Mouse (Mus musculus) CH12.LX (cell line): ENCODE measurements around the gene Rpl9. TPM values are rescaled to one million over a fixed set of nuclear protein-coding genes. Genes with fewer than 3 reads are reported as not detected.

Experiments used
- DNase-seq: peaks from one replicate; pipeline ENCODE4 v3.0.0-alpha.2; 2013; ENCODE audit errors: extremely low read depth
- H3K27ac ChIP-seq: 2 replicates; pipeline ENCODE4 v1.5.1; 2012; ENCODE audit warnings: low read depth, mild to moderate bottlenecking, control low read depth, moderate library complexity; ENCODE audit not compliant: insufficient read depth
- H3K27me3 ChIP-seq: replicated peaks from 2 replicates; pipeline ENCODE3; 2012; ENCODE audit warnings: inconsistent platforms
- H3K36me3 ChIP-seq, 2 experiments: replicated peaks in 1 of 2; 2 replicates each; pipeline versions ENCODE3 to v1.6.1; 2012; ENCODE audit warnings: inconsistent platforms in 1 of 2, low read length in 1 of 2, mild to moderate bottlenecking in 1 of 2, mixed read lengths in 1 of 2, moderate library complexity in 1 of 2; ENCODE audit not compliant: control insufficient read depth in 1 of 2, insufficient read depth in 1 of 2
- H3K4me1 ChIP-seq, 2 experiments: 2 replicates each; pipeline ENCODE4 v1.6.1; 2012; ENCODE audit warnings: inconsistent platforms in 1 of 2, moderate library complexity in 1 of 2; ENCODE audit not compliant: insufficient read depth in 2 of 2, control insufficient read depth in 1 of 2
- H3K4me2 ChIP-seq: 2 replicates; pipeline ENCODE4 v1.6.1; 2012; ENCODE audit warnings: low read depth, mild to moderate bottlenecking, control low read depth; ENCODE audit not compliant: poor library complexity, insufficient read depth, severe bottlenecking
- H3K4me3 ChIP-seq, 3 experiments: fragments of 150-350 bp in 1 of 3; sonication (generic) in 1 of 3; replicated peaks in 1 of 3; 2 replicates each; pipeline versions ENCODE3 to v1.5.1; 2011 to 2012; ENCODE audit warnings: low read depth in 2 of 3, low read length in 2 of 3, mild to moderate bottlenecking in 2 of 3, moderate library complexity in 2 of 3, control low read depth in 1 of 3, improper control_type of control experiment in 1 of 3, inconsistent platforms in 1 of 3, mixed read lengths in 1 of 3; ENCODE audit not compliant: poor library complexity in 1 of 3
- H3K79me2 ChIP-seq: replicated peaks from 2 replicates; pipeline ENCODE4 v1.6.1; 2012; ENCODE audit warnings: mild to moderate bottlenecking, moderate library complexity; ENCODE audit not compliant: control insufficient read depth, poor library complexity, insufficient read depth, severe bottlenecking; ENCODE audit errors: extremely low read depth
- H3K9ac ChIP-seq: 2 replicates; pipeline ENCODE4 v1.6.1; 2012; ENCODE audit warnings: low read depth, mild to moderate bottlenecking, control low read depth, moderate library complexity; ENCODE audit not compliant: insufficient read depth
- H3K9me3 ChIP-seq: replicated peaks from 2 replicates; pipeline ENCODE3; 2012; ENCODE audit warnings: low read length, inconsistent platforms, mixed read lengths
- CTCF ChIP-seq, 2 experiments: IDR thresholded peaks in 1 of 2; conservative IDR thresholded peaks in 1 of 2; 2 replicates each; pipeline ENCODE4 v1.5.1; 2011 to 2012; ENCODE audit warnings: low read depth in 2 of 2, low read length in 2 of 2, improper control_type of control experiment in 1 of 2, inconsistent platforms in 1 of 2, mild to moderate bottlenecking in 1 of 2, moderate library complexity in 1 of 2
- E2F4 ChIP-seq: IDR thresholded peaks from 2 replicates; pipeline ENCODE4 v1.6.1; 2011; ENCODE audit warnings: low read depth, low read length, improper control_type of control experiment; ENCODE audit not compliant: insufficient replicate concordance
- ELF1 ChIP-seq: IDR thresholded peaks from 2 replicates; pipeline ENCODE4 v1.6.1; 2014; ENCODE audit warnings: low read depth, mild to moderate bottlenecking, inconsistent platforms, low read length, improper control_type of control experiment
- GABPA ChIP-seq: IDR thresholded peaks from 2 replicates; pipeline ENCODE4 v1.6.1; 2012; ENCODE audit warnings: low read depth, low read length, improper control_type of control experiment, inconsistent platforms; ENCODE audit not compliant: insufficient replicate concordance
- IRF4 ChIP-seq: IDR thresholded peaks from 2 replicates; pipeline ENCODE4 v1.6.1; 2014; ENCODE audit warnings: low read depth, mild to moderate bottlenecking, inconsistent platforms, low read length, improper control_type of control experiment
- JUN ChIP-seq: IDR thresholded peaks from 2 replicates; pipeline ENCODE4 v1.6.1; 2011; ENCODE audit warnings: low read depth, mild to moderate bottlenecking, low read length, improper control_type of control experiment, moderate library complexity; ENCODE audit not compliant: insufficient read depth
- JUND ChIP-seq: conservative IDR thresholded peaks from 2 replicates; pipeline ENCODE4 v1.6.1; 2011; ENCODE audit warnings: low read depth, low read length, improper control_type of control experiment
- KAT2A ChIP-seq: IDR thresholded peaks from 2 replicates; pipeline ENCODE4 v1.6.1; 2012; ENCODE audit warnings: low read length, improper control_type of control experiment, inconsistent platforms; ENCODE audit not compliant: insufficient replicate concordance
- MAZ ChIP-seq: IDR thresholded peaks from 2 replicates; pipeline ENCODE4 v1.6.1; 2012; ENCODE audit warnings: low read depth, mild to moderate bottlenecking, inconsistent platforms, low read length, improper control_type of control experiment, moderate library complexity
- MEF2A ChIP-seq: IDR thresholded peaks from 2 replicates; pipeline ENCODE4 v1.6.1; 2014; ENCODE audit warnings: low read depth, mild to moderate bottlenecking, inconsistent platforms, low read length, improper control_type of control experiment, borderline replicate concordance
- PAX5 ChIP-seq: IDR thresholded peaks from 2 replicates; pipeline ENCODE4 v1.6.1; 2012; ENCODE audit warnings: low read length, inconsistent platforms, mixed read lengths
- POLR2A ChIP-seq: IDR thresholded peaks from 2 replicates; pipeline ENCODE4 v1.6.1; 2011; ENCODE audit warnings: low read depth, mild to moderate bottlenecking, improper control_type of control experiment, low read length
- RAD21 ChIP-seq: IDR thresholded peaks from 2 replicates; pipeline ENCODE4 v1.6.1; 2011; ENCODE audit warnings: low read depth, mild to moderate bottlenecking, low read length, improper control_type of control experiment, moderate library complexity
- RCOR1 ChIP-seq: conservative IDR thresholded peaks from 2 replicates; pipeline ENCODE4 v1.6.1; 2012; ENCODE audit warnings: low read depth, mild to moderate bottlenecking, inconsistent platforms, low read length, improper control_type of control experiment
- SIN3A ChIP-seq: IDR thresholded peaks from 2 replicates; pipeline ENCODE4 v1.6.1; 2012; ENCODE audit warnings: low read length, improper control_type of control experiment, inconsistent platforms
- SMC3 ChIP-seq: IDR thresholded peaks from 2 replicates; pipeline ENCODE4 v1.6.1; 2011; ENCODE audit warnings: low read depth, low read length, improper control_type of control experiment
- dilution Hi-C: fragments of 300-500 bp; cut with MboI; formaldehyde crosslinking; loops from 2 replicates; pipeline ENCODE4 v1.14.3; 2020; ENCODE audit warnings: low sequenced_read_pairs; ENCODE audit not compliant: extremely low pct_unique_long_range_greater_than_20kb, extremely low pct_ligation_motif_present
- in situ Hi-C: fragments of 300-500 bp; cut with MboI; formaldehyde crosslinking; loops from 3 replicates; pipeline ENCODE4 v1.14.3; 2019; ENCODE audit warnings: low sequenced_read_pairs, low pct_ligation_motif_present, low pct_unique_long_range_greater_than_20kb, mixed read lengths
- polyA plus RNA-seq: library from polyadenylated mRNA; unstranded; fragments of >175 nt; gene quantifications from 2 replicates; pipeline ENCODE4 v1.2.1, GENCODE M21; 2012; ENCODE audit warnings: low read depth; ENCODE audit not compliant: insufficient read length
- total RNA-seq, 2 experiments: library from RNA; depleted of rRNA; stranded (reverse); fragments of 300-350 nt in 1 of 2; fragments of >200 nt in 1 of 2; gene quantifications; 2 replicates each; pipeline ENCODE4 v1.2.3; 2012 to 2014

The Rpl9 gene
- total and polyA plus RNA-seq, 3 experiments = 1,001 to 3,671 (median 2,286) TPM

DNA sequence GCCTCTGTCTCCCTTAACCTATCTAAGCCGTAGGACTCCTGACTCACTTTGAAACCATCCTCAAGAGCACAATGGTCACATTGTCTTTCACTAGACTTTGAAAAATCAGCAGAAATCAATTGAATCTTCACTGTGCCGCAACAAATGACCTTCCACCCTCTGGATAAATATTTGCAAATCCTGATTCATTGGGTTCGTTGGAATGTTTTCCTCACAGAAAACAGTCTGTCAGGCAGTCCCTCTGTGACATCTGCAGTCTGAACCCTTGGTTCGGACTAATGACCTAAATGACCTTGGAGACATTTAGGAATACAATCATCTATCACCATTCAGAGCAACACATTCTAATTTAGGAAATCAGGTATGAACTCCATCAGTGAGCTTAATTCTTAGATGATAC lies 51.1 kb downstream of the Rpl9 start:
- DNase-seq = no peak
- H3K79me2 ChIP-seq = no peaks in the 10 kb centered on the region
- H3K36me3 ChIP-seq = no peaks in the 10 kb centered on the region
- H3K4me3 ChIP-seq = no peak overlapping the region
- H3K9ac ChIP-seq = no peak overlapping the region
- no peaks in the 10 kb centered on the region for H3K9me3 ChIP-seq
- peaks cover 2 to 4% of the 10 kb centered on the region in 2 experiments; a peak in 3 of 4 replicates for H3K4me1 ChIP-seq
- no peaks in the 10 kb centered on the region for H3K27me3 ChIP-seq
- in situ Hi-C loops (no loop called here), dilution Hi-C loops (no loop called here)
- TF ChIP-seq SIN3A (no peak), JUND (no peak), MEF2A (no peak), RAD21 (no peak), E2F4 (no peak), PAX5 (no peak), ELF1 (no peak)
- H3K4me2 ChIP-seq = no peak overlapping the region
- H3K27ac ChIP-seq = no peak overlapping the region

DNA sequence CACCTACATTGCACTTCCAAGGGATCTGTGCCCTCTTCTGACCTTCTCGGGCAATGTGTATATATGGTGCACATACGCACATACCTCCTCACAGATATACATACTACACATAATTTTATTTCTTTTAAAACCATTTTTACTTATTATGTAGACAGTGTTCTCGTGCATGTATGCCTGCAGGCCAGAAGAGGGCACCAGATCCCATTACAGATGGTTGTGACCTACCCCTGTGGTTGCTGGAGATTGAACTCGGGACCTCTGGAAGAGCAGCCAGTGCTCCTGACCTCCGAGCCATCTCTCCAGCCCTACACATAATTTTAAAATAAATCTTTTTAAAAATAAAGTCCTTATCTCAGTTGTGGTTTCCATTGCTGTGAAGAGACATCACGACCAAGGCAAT lies 52.9 kb downstream of the Rpl9 start:
- H3K27me3 ChIP-seq = no peaks in the 10 kb centered on the region
- peaks cover 14% of the 10 kb centered on the region for H3K79me2 ChIP-seq
- in situ Hi-C loops = no loop called here
- peaks cover 2 to 15% of the 10 kb centered on the region in 2 experiments; a peak in 3 of 4 replicates for H3K4me1 ChIP-seq
- no peaks in the 10 kb centered on the region for H3K9me3 ChIP-seq
- no peak overlapping the region for H3K4me2 ChIP-seq
- DNase-seq = no peak
- H3K4me3 ChIP-seq = no peak overlapping the region
- TF ChIP-seq KAT2A (no peak), RCOR1 (no peak), CTCF (conservative IDR thresholded peaks at IDR 0.05 in 1 of 2, IDR thresholded peaks at IDR 0.05 in 1 of 2; ENCODE audit: low read depth in 2 of 2, low read length in 2 of 2) (peak in 1 of 2 experiments; percentile 59; a peak in 3 of 4 replicates), POLR2A (no peak), RAD21 (peak; percentile 34), GABPA (no peak), JUN (no peak), IRF4 (no peak), ELF1 (no peak), SMC3 (0 out of 2 replicates have a peak, but pooled peaks have one; percentile 13), MAZ (no peak)
- TF ChIP-seq, all 38 proteins: peak for 3
- Histone ChIP-seq H3K36me3 (peaks cover 0 to 8% of the 10 kb centered on the region in 2 experiments), H3K27ac (no peak overlapping the region), H3K9ac (no peak overlapping the region)
- dilution Hi-C loops = no loop called here

Other genes starting within 250 kb of the Rpl9 start
- gene Wdr19, start 191.7 kb downstream of the Rpl9 start, total RNA-seq (2012; rRNA removed) = 1.0 and 1.4 TPM in 2 replicates
- 1.7 and 1.9 TPM in 2 replicates for gene Wdr19, start 191.7 kb downstream of the Rpl9 start, total RNA-seq (2014; rRNA removed)
- 1.2 and 1.5 TPM in 2 replicates for gene Wdr19, start 191.7 kb downstream of the Rpl9 start, polyA plus RNA-seq
- gene Rfc1, start 55.8 kb downstream of the Rpl9 start, total RNA-seq (2012; rRNA removed) = 75.5 and 83.1 TPM in 2 replicates
- gene Rfc1, start 55.8 kb downstream of the Rpl9 start, total RNA-seq (2014; rRNA removed) = 62.4 and 64.9 TPM in 2 replicates
- 80.8 and 108 TPM in 2 replicates for gene Rfc1, start 55.8 kb downstream of the Rpl9 start, polyA plus RNA-seq
- gene Klb, start 43.1 kb downstream of the Rpl9 start, total RNA-seq (2012; rRNA removed) = not detected in 2 replicates
- not detected in 2 replicates for gene Klb, start 43.1 kb downstream of the Rpl9 start, total RNA-seq (2014; rRNA removed)
- not detected in 2 replicates for gene Klb, start 43.1 kb downstream of the Rpl9 start, polyA plus RNA-seq
- gene Lias, start 53 bp upstream of the Rpl9 start, total RNA-seq (2012; rRNA removed) = 34.6 and 38.9 TPM in 2 replicates
- gene Lias, start 53 bp upstream of the Rpl9 start, total RNA-seq (2014; rRNA removed) = 57.7 and 66.4 TPM in 2 replicates
- gene Lias, start 53 bp upstream of the Rpl9 start, polyA plus RNA-seq = 52.6 and 54.6 TPM in 2 replicates
- gene Ugdh, start 44.5 kb upstream of the Rpl9 start, total RNA-seq (2012; rRNA removed) = 8.9 and 9.8 TPM in 2 replicates
- gene Ugdh, start 44.5 kb upstream of the Rpl9 start, total RNA-seq (2014; rRNA removed) = 40.3 and 45.7 TPM in 2 replicates
- 37.7 and 38.0 TPM in 2 replicates for gene Ugdh, start 44.5 kb upstream of the Rpl9 start, polyA plus RNA-seq
- not detected in 2 replicates for gene Gm43552, start 101.4 kb upstream of the Rpl9 start, total RNA-seq (2012; rRNA removed)
- gene Gm43552, start 101.4 kb upstream of the Rpl9 start, total RNA-seq (2014; rRNA removed) = not detected in 2 replicates
- 1.5 and 2.1 TPM in 2 replicates for gene Gm43552, start 101.4 kb upstream of the Rpl9 start, polyA plus RNA-seq
- 9.7 and 11.4 TPM in 2 replicates for gene Smim14, start 145.7 kb upstream of the Rpl9 start, total RNA-seq (2012; rRNA removed)
- gene Smim14, start 145.7 kb upstream of the Rpl9 start, total RNA-seq (2014; rRNA removed) = 46.4 and 50.2 TPM in 2 replicates
- gene Smim14, start 145.7 kb upstream of the Rpl9 start, polyA plus RNA-seq = 19.3 and 19.7 TPM in 2 replicates
- 56.7 and 58.8 TPM in 2 replicates for gene Ube2k, start 145.8 kb upstream of the Rpl9 start, total RNA-seq (2012; rRNA removed)
- 51.4 and 54.9 TPM in 2 replicates for gene Ube2k, start 145.8 kb upstream of the Rpl9 start, total RNA-seq (2014; rRNA removed)
- gene Ube2k, start 145.8 kb upstream of the Rpl9 start, polyA plus RNA-seq = 293 and 310 TPM in 2 replicates